Mouse (Mus musculus): ENCODE measurements around the gene Pramef12. TPM values are rescaled to one million over a fixed set of nuclear protein-coding genes. Genes with fewer than 3 reads are reported as not detected.
"Not testable (repeated sequence)": the region's sequence is repeated elsewhere in the genome, so short reads cannot be mapped to it uniquely, and the experiment has no call there.

Gene Pramef12
- polyA plus RNA-seq, 1 experiment = 0.04 TPM

DNA sequence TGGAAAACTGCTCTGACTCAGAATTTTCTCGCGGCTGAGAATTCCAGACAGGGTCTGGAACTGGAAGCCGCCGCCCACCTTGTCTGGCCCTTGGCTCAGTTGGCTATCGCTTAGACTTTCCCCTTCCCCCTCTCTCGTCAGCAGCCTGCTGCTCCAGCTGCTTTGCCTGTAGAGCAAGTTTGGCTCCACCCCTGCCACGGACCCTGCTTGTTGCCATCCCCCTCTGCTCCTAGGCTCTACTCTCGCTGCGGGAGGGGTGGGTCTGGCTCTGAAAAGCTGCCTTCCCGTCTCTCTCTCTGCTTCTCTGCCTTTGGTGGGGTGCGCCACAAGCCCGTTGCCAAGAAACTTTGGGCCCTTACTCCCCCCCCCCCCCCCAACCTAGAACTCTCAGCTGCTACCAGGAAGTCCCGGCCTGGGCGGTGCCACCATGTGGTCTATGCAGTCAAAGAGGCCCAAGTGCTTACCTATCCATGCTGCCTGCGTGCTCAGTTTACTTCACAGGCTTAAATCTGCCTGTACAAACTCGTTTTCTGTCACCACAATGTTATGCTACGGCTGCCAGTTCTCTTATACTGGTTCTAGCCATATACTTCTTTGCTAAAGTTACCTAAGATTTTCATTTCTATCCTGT, 3.7 kb downstream of the Pramef12 start:
- no peak for DNase-seq (ENCODE audit: low read depth)
- no peak for TF ChIP-seq POLR2A (IDR thresholded peaks at IDR 0.05; ENCODE audit: borderline replicate concordance, extremely low read depth, insufficient read depth, insufficient read length, poor library complexity, severe bottlenecking)
- TF ChIP-seq CTCF (IDR thresholded peaks at IDR 0.05; ENCODE audit: borderline replicate concordance, extremely low read depth, insufficient read depth, insufficient read length) = no peak

DNA sequence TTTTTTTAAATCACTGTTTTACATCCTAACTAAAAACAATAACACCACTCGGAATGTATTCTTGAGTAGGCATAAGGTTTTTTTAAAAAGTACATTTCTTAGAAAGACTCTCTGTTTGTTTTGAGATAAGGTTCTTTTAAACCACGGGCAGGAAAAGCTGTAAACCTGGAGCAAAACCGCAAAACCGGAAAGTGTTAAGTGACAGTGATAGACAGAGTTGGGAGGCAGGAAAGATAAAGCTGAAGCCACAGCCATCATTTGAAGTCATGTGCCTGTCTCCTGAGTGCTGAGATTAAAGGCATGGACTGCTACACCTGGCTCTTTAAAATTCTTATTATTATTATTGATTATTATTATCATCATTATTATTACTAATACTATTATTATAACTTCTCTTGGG, 5.6 kb downstream of the Pramef12 start:
- no peak for DNase-seq (ENCODE audit: low read depth)
- no peak for TF ChIP-seq CTCF (IDR thresholded peaks at IDR 0.05; ENCODE audit: borderline replicate concordance, extremely low read depth, insufficient read depth, insufficient read length)
- TF ChIP-seq POLR2A (IDR thresholded peaks at IDR 0.05; ENCODE audit: borderline replicate concordance, extremely low read depth, insufficient read depth, insufficient read length, poor library complexity, severe bottlenecking) = no peak

DNA sequence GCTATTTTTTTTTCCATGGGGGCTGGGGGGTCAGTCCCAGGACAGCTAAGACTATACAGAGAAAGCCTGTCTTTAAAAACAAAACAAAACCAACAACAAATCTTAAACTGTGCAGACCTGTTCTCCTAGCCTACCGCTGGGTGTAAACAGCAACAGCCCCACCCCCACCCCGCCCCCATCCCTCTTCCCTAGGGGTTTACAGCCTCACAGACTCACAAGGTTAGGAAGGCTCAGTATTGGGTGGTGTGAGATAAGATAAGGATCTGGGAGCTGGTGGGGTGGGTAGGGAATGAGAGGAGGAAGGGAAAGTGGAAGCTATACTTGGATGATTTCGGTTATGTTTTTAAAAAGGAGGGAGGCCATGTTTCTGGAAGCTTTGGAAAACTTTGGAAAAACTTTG, 11.9 kb downstream of the Pramef12 start:
- DNase-seq (ENCODE audit: low read depth) = no peak
- TF ChIP-seq POLR2A (IDR thresholded peaks at IDR 0.05; ENCODE audit: borderline replicate concordance, extremely low read depth, insufficient read depth, insufficient read length, poor library complexity, severe bottlenecking) (no peak), CTCF (IDR thresholded peaks at IDR 0.05; ENCODE audit: borderline replicate concordance, extremely low read depth, insufficient read depth, insufficient read length) (no peak)

DNA sequence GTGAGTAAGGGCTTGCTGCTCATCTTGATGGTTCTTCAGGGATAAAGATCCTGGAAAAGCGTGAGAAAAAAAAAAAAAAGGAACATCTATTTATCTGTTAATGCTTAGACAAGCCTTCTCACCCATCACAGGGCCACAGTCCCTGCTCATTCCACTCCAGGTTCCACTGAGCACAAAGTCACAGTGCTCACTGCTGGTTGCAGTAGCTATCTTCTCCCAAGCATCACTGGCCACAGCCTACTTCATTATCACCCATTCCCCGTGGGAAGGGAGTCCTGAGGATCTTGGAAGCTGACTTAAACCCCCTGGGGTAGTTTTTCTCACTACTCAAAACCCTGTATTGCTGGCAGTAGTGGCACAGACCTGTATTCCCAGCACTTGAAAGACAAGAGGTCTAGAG, 30.4 kb downstream of the Pramef12 start, which contains the start of gene Pramef20:
Pramef20 (minus strand) TSS at position 23 of the 400 bp plus-strand sequence.
- no peak for TF ChIP-seq POLR2A (IDR thresholded peaks at IDR 0.05; ENCODE audit: borderline replicate concordance, extremely low read depth, insufficient read depth, insufficient read length, poor library complexity, severe bottlenecking)
- no peak for TF ChIP-seq CTCF (IDR thresholded peaks at IDR 0.05; ENCODE audit: borderline replicate concordance, extremely low read depth, insufficient read depth, insufficient read length)

DNA sequence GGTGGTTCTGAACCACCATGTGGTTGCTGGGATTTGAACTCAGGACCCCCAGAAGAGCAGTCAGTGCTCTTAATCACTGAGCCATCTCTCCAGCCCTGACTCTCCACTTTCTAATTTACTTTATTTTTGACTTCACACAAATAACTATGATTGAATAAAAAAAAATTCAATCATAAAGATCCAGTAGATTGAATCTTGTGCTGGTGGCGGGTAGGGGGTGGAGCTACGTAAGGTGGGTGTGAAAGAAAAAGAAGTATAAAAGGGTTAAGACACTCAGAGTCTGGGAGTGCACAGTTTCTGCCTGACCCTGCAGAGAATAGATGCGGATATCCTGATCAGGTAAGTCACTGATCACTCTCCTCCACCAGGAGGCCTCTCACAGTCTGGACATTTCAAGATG, 50.6 kb downstream of the Pramef12 start, which contains the start of gene Gm13119:
Gm13119 (plus strand) TSS at position 301 of the 400 bp plus-strand sequence.
- not testable (repeated sequence) for DNase-seq (ENCODE audit: low read depth)

More for the DNA sequence above, 30.4 kb downstream of the Pramef12 start, which contains the start of gene Pramef20:
- no peak for DNase-seq (ENCODE audit: low read depth)

Other genes starting within 250 kb of the Pramef12 start
- not detected in 2 replicates for gene Oog3, start 245.8 kb downstream of the Pramef12 start, polyA plus RNA-seq (2012; rRNA removed)
- not detected in 2 replicates for gene Oog2, start 217.7 kb downstream of the Pramef12 start, polyA plus RNA-seq (2012; rRNA removed)
- not detected in 2 replicates for gene C87977, start 195.1 kb downstream of the Pramef12 start, polyA plus RNA-seq (2012; rRNA removed)
- gene Pramel5, start 128.0 kb downstream of the Pramef12 start, polyA plus RNA-seq (2012; rRNA removed) = not detected in 2 replicates
- not detected in 2 replicates for gene Gm13128, start 78.2 kb downstream of the Pramef12 start, polyA plus RNA-seq (2012; rRNA removed)
- gene Gm13119, start 50.5 kb downstream of the Pramef12 start, polyA plus RNA-seq (2012; rRNA removed) = not detected in 2 replicates
- gene Pramef20, start 30.5 kb downstream of the Pramef12 start, polyA plus RNA-seq (2012; rRNA removed) = not detected in 2 replicates
- 0.08 TPM in 1 of 2 replicates, not detected in the other for gene 1700012P22Rik, start 30.3 kb upstream of the Pramef12 start, polyA plus RNA-seq (2012; rRNA removed)
- gene Gm9944, start 44.9 kb upstream of the Pramef12 start, polyA plus RNA-seq (2012; rRNA removed) = not detected in 2 replicates
- not detected in 2 replicates for gene Aadacl3, start 55.3 kb upstream of the Pramef12 start, polyA plus RNA-seq (2012; rRNA removed)
- gene 9430007A20Rik, start 111.4 kb upstream of the Pramef12 start, polyA plus RNA-seq (2012; rRNA removed) = not detected in 2 replicates
- gene Gm13124, start 156.7 kb upstream of the Pramef12 start, polyA plus RNA-seq (2012; rRNA removed) = not detected in 2 replicates
- not detected in 2 replicates for gene Aadacl4, start 205.2 kb upstream of the Pramef12 start, polyA plus RNA-seq (2012; rRNA removed)

Data from brain, embryonic 14.5 days (tissue).